Mouse (Mus musculus): ENCODE measurements around the gene Trmt13.
A peak's percentile ranks its signal among the peaks of the same experiment; 100 is the strongest.

GRCm38 (mm10) chr3:116662463-116662863 lies 48.1 kb upstream of the Trmt13 start, which contains the start of gene Mfsd14a:
- TF ChIP-seq CTCF (IDR thresholded peaks at IDR 0.05; ENCODE audit: borderline replicate concordance, extremely low read depth, insufficient read depth, insufficient read length) (no peak), POLR2A (IDR thresholded peaks at IDR 0.05; ENCODE audit: borderline replicate concordance, extremely low read depth, insufficient read depth, insufficient read length, poor library complexity, severe bottlenecking) (peak; percentile 99)
